Mouse (Mus musculus): ENCODE measurements around the gene Olfr374.

The Olfr374 gene

GRCm38 (mm10) chr8:72135446-72136301 lies 28.8 kb downstream of the Olfr374 start:
- DNase-seq (ENCODE audit: low spot score in 2 of 2) = peak; percentile 28 to 59

- peak; percentile 24 to 72 for DNase-seq (ENCODE audit: low spot score in 2 of 2)
Measured at GRCm38 (mm10) chr8:72136302-72136978, 29.6 kb downstream of the Olfr374 start.

- no peak for DNase-seq (ENCODE audit: low spot score in 2 of 2)
Measured at GRCm38 (mm10) chr8:72137431-72137830, 30.6 kb downstream of the Olfr374 start.

DNA sequence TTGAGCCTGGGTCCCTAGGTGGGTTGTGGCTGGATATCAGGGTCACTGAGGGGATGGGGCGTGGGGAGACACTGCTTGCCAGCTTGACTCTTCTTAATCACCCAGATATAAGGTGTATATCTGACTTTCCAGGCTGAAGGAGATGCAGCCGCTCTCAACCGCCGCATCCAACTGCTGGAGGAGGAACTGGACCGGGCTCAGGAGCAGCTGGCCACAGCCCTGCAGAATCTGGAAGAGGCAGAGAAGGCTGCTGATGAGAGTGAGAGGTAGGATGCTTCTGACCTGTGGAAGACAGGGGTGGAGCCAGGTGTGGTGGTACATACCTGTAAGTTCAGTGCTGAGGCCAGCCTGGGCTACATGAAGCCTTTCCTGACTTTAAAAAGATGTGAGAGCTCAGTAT lies 31.6 kb downstream of the Olfr374 start:
- no peak for DNase-seq (ENCODE audit: low spot score in 2 of 2)

DNA sequence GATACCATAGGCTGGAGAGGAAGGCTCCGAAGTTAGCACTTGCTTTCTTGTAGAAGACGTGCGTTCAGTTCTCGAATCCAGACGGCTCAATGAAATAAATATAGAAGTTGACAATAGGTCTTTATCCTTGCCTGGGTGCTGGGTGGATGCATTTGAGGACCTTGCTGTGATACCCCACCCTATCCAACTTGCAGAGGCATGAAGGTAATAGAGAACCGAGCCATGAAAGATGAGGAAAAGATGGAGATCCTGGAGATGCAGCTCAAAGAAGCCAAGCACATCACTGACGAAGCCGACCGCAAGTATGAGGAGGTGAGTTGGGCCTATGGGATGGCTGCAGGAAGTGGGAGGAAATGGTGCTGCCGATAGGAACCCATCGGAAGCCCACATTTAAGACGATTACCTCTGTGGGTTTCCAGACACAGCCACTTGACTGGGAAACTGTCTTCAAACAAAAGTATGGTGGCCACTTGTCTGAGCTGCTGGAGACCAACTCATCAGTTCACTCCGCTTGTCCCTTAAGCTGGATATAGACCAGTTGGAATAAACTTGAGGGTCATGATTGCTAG lies 36.5 kb downstream of the Olfr374 start:
- DNase-seq (ENCODE audit: low spot score in 2 of 2) = no peak

GRCm38 (mm10) chr8:72144345-72144975 lies 37.6 kb downstream of the Olfr374 start:
- DNase-seq (ENCODE audit: low spot score in 2 of 2) = no peak

- no peak for DNase-seq (ENCODE audit: low spot score in 2 of 2)
Measured at GRCm38 (mm10) chr8:72145511-72145910, 38.7 kb downstream of the Olfr374 start.

DNA sequence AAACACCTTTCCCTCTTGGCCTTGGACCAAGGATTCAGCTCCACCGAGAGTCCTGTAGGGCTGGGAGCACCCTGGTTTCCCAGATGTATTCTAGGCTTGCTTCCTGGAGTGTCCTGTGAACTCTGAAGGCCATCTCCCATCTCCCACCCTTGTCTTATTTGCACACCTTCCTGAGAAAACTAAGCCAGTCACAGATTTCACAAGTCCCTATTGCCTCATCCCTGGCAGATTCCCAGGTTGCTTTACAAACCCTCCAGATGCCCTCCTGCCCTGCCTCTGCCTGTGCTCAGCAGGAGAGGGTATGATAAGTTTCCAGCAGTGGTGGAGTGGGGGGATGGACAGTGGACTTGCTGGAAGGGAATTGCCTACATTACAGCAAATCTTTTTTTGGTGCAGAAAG lies 39.2 kb downstream of the Olfr374 start:
- no peak for DNase-seq (ENCODE audit: low spot score in 2 of 2)

GRCm38 (mm10) chr8:72146556-72146955 lies 39.7 kb downstream of the Olfr374 start:
- no peak for DNase-seq (ENCODE audit: low spot score in 2 of 2)

DNA sequence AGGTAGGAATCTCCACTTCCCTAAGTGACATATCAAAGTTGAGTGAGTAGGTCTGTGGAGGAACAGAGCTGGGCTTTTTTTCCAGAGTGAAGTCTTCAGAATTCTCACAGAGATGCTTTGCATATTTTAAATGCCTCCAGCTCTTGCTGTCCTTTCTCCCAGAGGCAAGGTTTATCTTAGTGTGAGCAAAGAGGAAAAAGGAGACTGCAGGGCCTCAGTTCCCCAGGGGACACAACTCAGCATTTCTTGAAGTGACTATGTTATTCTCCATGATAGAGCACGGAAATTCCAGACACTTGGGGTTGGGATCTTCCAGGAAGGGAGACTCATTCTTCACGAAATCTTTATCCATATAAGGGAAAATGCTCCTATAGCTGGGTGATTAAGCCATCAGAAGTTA lies 40.4 kb downstream of the Olfr374 start:
- no peak for DNase-seq (ENCODE audit: low spot score in 2 of 2)

DNA sequence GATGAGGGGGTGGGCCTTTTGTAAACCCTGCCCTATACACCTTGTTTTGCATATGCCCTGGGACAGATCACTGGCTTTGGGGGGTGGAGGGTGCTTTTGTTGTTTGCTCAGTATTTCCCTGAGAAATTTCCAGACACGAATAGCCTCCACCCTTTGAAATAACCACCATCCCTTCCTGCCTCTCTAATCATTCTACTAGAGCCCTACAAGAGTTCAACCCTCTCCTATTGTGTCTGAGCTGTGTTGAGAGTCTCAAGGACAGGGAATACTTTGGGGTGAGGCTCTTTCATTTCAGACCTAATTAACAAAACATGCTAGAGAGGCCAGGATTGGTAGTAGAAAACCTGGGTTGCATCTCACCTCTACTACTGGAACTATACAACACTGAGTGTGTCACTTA lies 42.2 kb downstream of the Olfr374 start:
- no peak for DNase-seq (ENCODE audit: low spot score in 2 of 2)

DNA sequence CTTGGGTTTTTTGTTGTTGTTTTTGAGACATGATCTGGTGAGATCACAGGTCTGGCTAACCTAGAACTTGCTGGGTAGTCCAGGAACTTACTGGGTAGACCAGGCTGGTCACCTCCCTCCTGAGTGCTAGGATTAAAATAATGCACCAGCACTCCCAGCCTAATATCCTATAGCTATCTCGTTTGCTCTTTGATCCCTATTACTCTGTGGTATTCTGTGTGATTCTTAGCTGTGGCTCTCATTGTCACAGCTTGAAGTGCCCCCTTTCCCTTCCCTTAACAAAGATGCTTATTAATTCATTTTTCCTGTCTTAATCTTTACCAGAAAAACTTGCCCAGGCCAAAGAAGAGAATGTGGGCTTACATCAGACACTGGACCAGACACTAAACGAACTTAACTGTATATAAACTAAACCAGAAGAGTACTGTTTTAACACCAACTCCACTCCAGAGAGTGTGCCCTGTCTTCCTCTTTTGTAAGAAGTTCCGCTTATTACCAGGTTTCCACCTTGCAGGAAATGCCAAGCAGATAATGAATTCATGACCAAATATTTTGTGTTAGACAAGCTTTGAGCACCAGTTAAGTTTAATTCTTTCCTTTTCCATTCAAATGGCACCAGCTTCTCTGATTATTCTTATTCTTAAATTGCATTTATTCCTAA lies 44.7 kb downstream of the Olfr374 start:
- no peak for DNase-seq (ENCODE audit: low spot score in 2 of 2)

DNA sequence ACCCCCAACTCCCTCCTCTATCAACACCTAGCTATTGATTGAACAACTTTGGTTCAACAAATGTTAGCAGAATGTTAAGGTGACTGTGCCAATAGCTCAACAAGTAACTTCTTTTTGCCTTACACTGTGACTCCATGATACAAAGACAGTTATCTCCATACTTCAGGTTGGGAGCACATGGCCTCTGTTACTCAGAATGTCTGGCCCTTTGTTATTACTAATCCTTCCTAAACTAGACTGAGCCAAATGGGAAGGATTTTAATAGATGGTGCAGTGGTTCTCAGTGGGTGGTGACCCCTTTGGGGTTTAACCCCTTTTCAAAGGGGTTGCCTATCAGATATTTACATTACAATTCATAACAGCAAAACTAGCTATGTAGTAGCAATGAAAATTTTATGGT lies 46.5 kb downstream of the Olfr374 start:
- DNase-seq (ENCODE audit: low spot score in 2 of 2) = no peak

GRCm38 (mm10) chr8:72158096-72158495 lies 51.3 kb downstream of the Olfr374 start:
- DNase-seq (ENCODE audit: low spot score in 2 of 2) = no peak

GRCm38 (mm10) chr8:72158726-72159125 lies 51.9 kb downstream of the Olfr374 start:
- no peak for DNase-seq (ENCODE audit: low spot score in 2 of 2)

DNA sequence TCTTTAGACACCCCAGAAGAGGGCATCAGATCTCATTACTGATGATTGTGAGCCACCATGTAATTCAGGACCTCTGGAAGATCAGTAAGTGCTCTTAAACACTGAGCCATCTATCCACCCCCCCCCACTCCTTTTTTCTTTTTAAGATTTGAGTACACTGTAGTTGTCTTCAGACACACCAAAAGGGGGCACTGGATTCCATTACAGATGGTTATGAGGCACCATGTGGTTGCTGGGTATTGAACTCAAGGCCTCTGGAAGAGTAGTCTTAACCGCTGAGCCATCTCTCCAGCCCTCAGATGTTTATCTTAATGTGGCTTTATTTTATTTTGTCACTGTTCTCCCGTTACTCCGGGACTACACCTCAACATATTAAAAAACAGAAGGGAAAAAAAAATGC lies 53.2 kb downstream of the Olfr374 start:
- DNase-seq (ENCODE audit: low spot score in 2 of 2) = no peak

- DNase-seq (ENCODE audit: low spot score in 2 of 2) = peak; percentile 99 to 100
Measured at GRCm38 (mm10) chr8:72160707-72161697, 54.2 kb downstream of the Olfr374 start, which contains the start of gene Rab8a. Rab8a (plus strand) TSS chr8:72161200.

DNA sequence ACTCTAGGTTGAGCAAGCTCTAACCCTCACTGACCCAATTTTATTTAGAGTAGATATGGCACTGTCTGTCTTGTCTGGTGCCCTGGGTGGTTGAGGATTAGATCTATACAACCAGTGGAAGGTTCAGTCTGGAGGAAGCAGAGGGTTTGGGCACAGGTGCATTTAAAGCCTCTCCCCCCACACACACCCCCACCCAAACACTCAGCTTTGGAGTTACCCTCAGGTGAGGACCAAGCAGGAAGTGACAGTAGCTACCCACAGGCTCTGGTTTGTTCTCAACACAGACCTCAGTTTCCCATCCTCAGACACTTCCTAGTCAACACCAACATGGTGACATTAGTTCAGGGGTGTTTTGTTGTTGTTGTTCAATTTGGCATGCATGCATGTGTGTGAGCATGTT lies 56.0 kb downstream of the Olfr374 start:
- DNase-seq (ENCODE audit: low spot score in 2 of 2) = no peak
